ENCODE assay signal across 8 mouse cellular contexts in genomic region chr10:18055696-18056390, GRCm38 (mm10). TPM values are rescaled to one million over a fixed set of nuclear protein-coding genes. Genes with fewer than 3 reads are reported as not detected.
DNase-seq lines count a peak whose midpoint lies in the region; ATAC-seq and TF ChIP-seq lines count a peak whose summit lies in the region.

Gene Reps1, plus strand, starts transcription at chr10:18055861.

- H3K27me3 ChIP-seq in cerebellum, adult 2 months (ENCODE audit: control insufficient read depth, insufficient read depth, low read length), result no peaks in the 10 kb centered on the region
- H3K27me3 ChIP-seq in hindbrain, embryonic 12.5 days, result no peaks in the 10 kb centered on the region
- H3K27me3 ChIP-seq in limb, embryonic 15.5 days, result no peaks in the 10 kb centered on the region
- H3K27me3 ChIP-seq in neural tube, embryonic 11.5 days (ENCODE audit: control insufficient read depth, insufficient read depth, low read length), result no peaks in the 10 kb centered on the region

- no peaks in the 10 kb centered on the region for H3K36me3 ChIP-seq in hindbrain, embryonic 12.5 days
- no peaks in the 10 kb centered on the region for H3K36me3 ChIP-seq in limb, embryonic 15.5 days
- no peaks in the 10 kb centered on the region for H3K36me3 ChIP-seq in neural tube, embryonic 11.5 days (ENCODE audit: control insufficient read depth, insufficient read depth, low read length)

- no peaks in the 10 kb centered on the region for H3K9me3 ChIP-seq in hindbrain, embryonic 12.5 days (replicated peaks)
- H3K9me3 ChIP-seq in limb, embryonic 15.5 days, result no peaks in the 10 kb centered on the region
- no peaks in the 10 kb centered on the region for H3K9me3 ChIP-seq in neural tube, embryonic 11.5 days (ENCODE audit: control insufficient read depth, low read length)

- TF ChIP-seq POLR2A in cerebellum, adult 2 months (IDR thresholded peaks at IDR 0.05; ENCODE audit: borderline replicate concordance, insufficient read depth, low read length), result 0 out of 2 replicates have a peak, but pooled peaks have one; percentile 2

- peak within 1 kb of the TSS; percentile 91 for H3K9ac ChIP-seq in hindbrain, embryonic 12.5 days
- H3K9ac ChIP-seq in limb, embryonic 15.5 days, result peak within 1 kb of the TSS; percentile 94
- H3K9ac ChIP-seq in neural tube, embryonic 11.5 days (ENCODE audit: low read length), result peak within 1 kb of the TSS; percentile 97

- TF ChIP-seq CTCF in cerebellum, adult 2 months (IDR thresholded peaks at IDR 0.05; ENCODE audit: borderline replicate concordance, insufficient read depth, low read depth, low read length), result no peak

- H3K4me2 ChIP-seq in hindbrain, embryonic 12.5 days (replicated peaks), result peak within 1 kb of the TSS; percentile 72
- H3K4me2 ChIP-seq in limb, embryonic 15.5 days, result peak within 1 kb of the TSS; percentile 68
- peak within 1 kb of the TSS; percentile 55 for H3K4me2 ChIP-seq in neural tube, embryonic 11.5 days (ENCODE audit: low read depth)

- 1% methylated on average over 86 of the region's 90 CpGs for WGBS in cerebellum, adult 2 months
- WGBS in hindbrain, embryonic 12.5 days, result under 1% methylated on average over 86 of the region's 90 CpGs
- WGBS in limb, embryonic 15.5 days, result under 1% methylated on average over 73 of the region's 90 CpGs
- WGBS in neural tube, embryonic 11.5 days, result under 1% methylated on average over 59 of the region's 90 CpGs

- DNase-seq in urinary bladder, postnatal 14 days (ENCODE audit: low spot score), result peak; percentile 31
- no peak for DNase-seq in urinary bladder, postnatal 25 days (ENCODE audit: low spot score)
- peak; percentile 44 to 67 for DNase-seq in cerebellum, adult 2 months
- DNase-seq in forelimb bud, embryonic 11.5 days (ENCODE audit: low read depth, low spot score), result peak; percentile 28
- peak; percentile 61 for DNase-seq in neural tube, embryonic 11.5 days (ENCODE audit: low spot score)
- peak; percentile 61 for DNase-seq in yolk sac, embryonic 10.5 days (ENCODE audit: low spot score)

- peak within 1 kb of the TSS; percentile 87 for H3K4me3 ChIP-seq in cerebellum, adult 2 months (replicated peaks; ENCODE audit: insufficient read depth, low read depth, low read length)
- H3K4me3 ChIP-seq in hindbrain, embryonic 12.5 days, result peak within 1 kb of the TSS; percentile 97
- peak within 1 kb of the TSS; percentile 97 for H3K4me3 ChIP-seq in limb, embryonic 15.5 days
- H3K4me3 ChIP-seq in neural tube, embryonic 11.5 days (ENCODE audit: low read depth, low read length), result peak within 1 kb of the TSS; percentile 96

- peaks cover 3% of the 10 kb centered on the region; the same call in 1 of the 2 replicates for H3K4me1 ChIP-seq in cerebellum, adult 2 months (ENCODE audit: control insufficient read depth, insufficient read depth, low read length)
- H3K4me1 ChIP-seq in hindbrain, embryonic 12.5 days, result peaks cover 26% of the 10 kb centered on the region
- H3K4me1 ChIP-seq in limb, embryonic 15.5 days, result peaks cover 17% of the 10 kb centered on the region
- H3K4me1 ChIP-seq in neural tube, embryonic 11.5 days (ENCODE audit: control insufficient read depth, insufficient read depth, low read length), result peaks cover 9% of the 10 kb centered on the region

- peak within 1 kb of the TSS; percentile 90 for H3K27ac ChIP-seq in cerebellum, adult 2 months (ENCODE audit: insufficient read depth, low read length)
- peak within 1 kb of the TSS; percentile 96 for H3K27ac ChIP-seq in hindbrain, embryonic 12.5 days
- H3K27ac ChIP-seq in limb, embryonic 15.5 days, result peak within 1 kb of the TSS; percentile 93
- peak within 1 kb of the TSS; percentile 94 for H3K27ac ChIP-seq in neural tube, embryonic 11.5 days (ENCODE audit: low read depth, low read length)

- ATAC-seq in hindbrain, embryonic 12.5 days (ENCODE audit: low FRiP score), result peak; percentile 86
- ATAC-seq in limb, embryonic 15.5 days (ENCODE audit: insufficient number of reproducible peaks, low FRiP score, low TSS enrichment, low read depth), result no peak; the same call in 1 of the 2 replicates
- peak; percentile 80 for ATAC-seq in neural tube, embryonic 11.5 days (ENCODE audit: insufficient read depth, low FRiP score, low TSS enrichment)

RNA-seq across cellular contexts. Expression of gene Reps1, which starts in this region (rescaled TPM):
- polyA plus RNA-seq in cerebellum, adult 2 months (2012; rRNA removed), result 113 and 119 TPM in 2 replicates
- 32.8 and 36.5 TPM in 2 replicates for polyA plus RNA-seq in hindbrain, embryonic 12.5 days (2016; fragmentation: Nextera tagmentation; extraction: Ambion mirVana)
- 14.8 and 14.9 TPM in 2 replicates for polyA plus RNA-seq in limb, embryonic 15.5 days (2015; fragmentation: Nextera tagmentation; extraction: Ambion mirVana)
- 40.3 and 41.3 TPM in 2 replicates for polyA plus RNA-seq in neural tube, embryonic 11.5 days (2014; fragmentation: Nextera tagmentation; extraction: Ambion mirVana)
